Mouse (Mus musculus) heart, adult 2 months (tissue): ENCODE data around the gene Lpgat1.

Source experiments
- CTCF ChIP-seq: fragments of 200-600 bp; IDR thresholded peaks from 2 replicates; pipeline ENCODE4 v1.8.1; 2022; ENCODE audit warnings: antibody characterized with exemption, mild to moderate bottlenecking, moderate library complexity
- POLR2A ChIP-seq: fragments of 200-500 bp; IDR thresholded peaks from 2 replicates; pipeline ENCODE4 v1.6.1; 2011; ENCODE audit warnings: mild to moderate bottlenecking, low read depth, low read length, control low read depth; ENCODE audit not compliant: insufficient read depth

GRCm38 (mm10) chr1:191674071-191674470 is 43.6 kb upstream of the Lpgat1 start:
- no peak for TF ChIP-seq CTCF
- TF ChIP-seq POLR2A = no peak
